ENCODE assay signal across 10 mouse cellular contexts in genomic region chr5:67696741-67697596, GRCm38 (mm10).
DNase-seq lines count a peak whose midpoint lies in the region; ATAC-seq lines count a peak whose summit lies in the region.
"Had no signal": no experiment of that assay in that cellular context is flagged by ENCODE, and none has a peak within 500 bp of the region (broad histone marks: within the 10 kb centered on the region; RNA-seq: fewer than 3 reads in every experiment).

No protein-coding gene starts in this region.

- peak; percentile 18 to 44 for DNase-seq in left cerebral cortex, adult 18-20 months (ENCODE audit: low spot score in 2 of 2)
- DNase-seq in left cerebral cortex, adult 9 months (ENCODE audit: low spot score in 2 of 2), result no peak
- peak; percentile 43 for DNase-seq in cerebellum, adult 9-10 months
- no peak for DNase-seq in kidney, adult 11 months
- no peak for DNase-seq in liver, embryonic 11.5 days (ENCODE audit: low spot score)
- DNase-seq: liver had no signal

- WGBS in heart, embryonic 13.5 days, result 21% methylated on average over 12 of the region's 12 CpGs
- 16% methylated on average over 12 of the region's 12 CpGs for WGBS in midbrain, embryonic 16.5 days
- 50% methylated on average over 12 of the region's 12 CpGs for WGBS in liver, embryonic 11.5 days

- H3K27me3 ChIP-seq in heart, embryonic 13.5 days (replicated peaks), result no peaks in the 10 kb centered on the region
- no peaks in the 10 kb centered on the region for H3K27me3 ChIP-seq in midbrain, embryonic 16.5 days (ENCODE audit: control insufficient read depth, insufficient read depth, low read depth, low read length)
- no peaks in the 10 kb centered on the region for H3K27me3 ChIP-seq in liver, embryonic 11.5 days (replicated peaks; ENCODE audit: control insufficient read depth, insufficient read depth, low read length)

- H3K27ac ChIP-seq in heart, embryonic 13.5 days (replicated peaks), result peak overlapping the region; percentile 65
- no peak overlapping the region for H3K27ac ChIP-seq in midbrain, embryonic 16.5 days (ENCODE audit: low read length)
- H3K27ac ChIP-seq in liver, embryonic 11.5 days (ENCODE audit: low read depth, low read length), result no peak overlapping the region

- peak overlapping the region; percentile 54 for H3K4me2 ChIP-seq in heart, embryonic 13.5 days
- no peak overlapping the region for H3K4me2 ChIP-seq in midbrain, embryonic 16.5 days (ENCODE audit: low read length)
- no peak overlapping the region for H3K4me2 ChIP-seq in liver, embryonic 11.5 days

- H3K36me3 ChIP-seq in heart, embryonic 13.5 days, result 0 out of 2 replicates have a peak, but pooled peaks cover 4% of the 10 kb centered on the region
- peaks cover 6% of the 10 kb centered on the region; the same call in 1 of the 2 replicates for H3K36me3 ChIP-seq in midbrain, embryonic 16.5 days (ENCODE audit: control insufficient read depth, insufficient read depth, low read length)
- H3K36me3 ChIP-seq in liver, embryonic 11.5 days (ENCODE audit: control insufficient read depth, insufficient read depth, low read length), result peaks cover 5% of the 10 kb centered on the region

- H3K9me3 ChIP-seq in heart, embryonic 13.5 days, result no peaks in the 10 kb centered on the region
- no peaks in the 10 kb centered on the region for H3K9me3 ChIP-seq in midbrain, embryonic 16.5 days (replicated peaks; ENCODE audit: control insufficient read depth, low read length, poor library complexity, severe bottlenecking)
- no peaks in the 10 kb centered on the region for H3K9me3 ChIP-seq in liver, embryonic 11.5 days (ENCODE audit: control insufficient read depth, low read length)

- no peak overlapping the region for H3K4me3 ChIP-seq in heart, embryonic 13.5 days
- no peak overlapping the region for H3K4me3 ChIP-seq in midbrain, embryonic 16.5 days (ENCODE audit: low read depth, low read length)
- no peak overlapping the region for H3K4me3 ChIP-seq in liver, embryonic 11.5 days (ENCODE audit: low read depth, low read length)
- H3K4me3 ChIP-seq: erythroblast, embryonic 14.5 days had no signal

- H3K9ac ChIP-seq in heart, embryonic 13.5 days, result 0 out of 2 replicates have a peak overlapping the region, but pooled peaks have one; percentile 38
- H3K9ac ChIP-seq in midbrain, embryonic 16.5 days (ENCODE audit: low read depth, low read length), result no peak overlapping the region
- H3K9ac ChIP-seq in liver, embryonic 11.5 days (ENCODE audit: low read depth, low read length), result no peak overlapping the region

- H3K4me1 ChIP-seq in heart, embryonic 13.5 days, result peaks cover 32% of the 10 kb centered on the region
- H3K4me1 ChIP-seq in midbrain, embryonic 16.5 days (ENCODE audit: control insufficient read depth, insufficient read depth, low read length), result no peaks in the 10 kb centered on the region; the same call in 1 of the 2 replicates
- H3K4me1 ChIP-seq in liver, embryonic 11.5 days (replicated peaks; ENCODE audit: control insufficient read depth, insufficient read depth, low read length), result no peaks in the 10 kb centered on the region

- ATAC-seq in heart, embryonic 13.5 days (ENCODE audit: extremely low read depth, insufficient number of reproducible peaks, low FRiP score, low TSS enrichment), result no peak
- ATAC-seq in midbrain, embryonic 16.5 days, result peak; percentile 79
- no peak for ATAC-seq in erythroblast, adult 5-6 weeks (replicated peaks; ENCODE audit: low FRiP score, poor library complexity, severe bottlenecking)
- ATAC-seq in liver, embryonic 11.5 days (replicated peaks; ENCODE audit: low FRiP score), result no peak

Comparison
In these comparisons a context has a peak if more than half of its experiments do, and no peak if none do; other contexts are left out.
1. DNase-seq: peak in left cerebral cortex, adult 18-20 months (2 of 2) and cerebellum, adult 9-10 months (single experiment); none in left cerebral cortex, adult 9 months (0 of 2), kidney, adult 11 months (single experiment) and liver, embryonic 11.5 days (single experiment).